Mouse (Mus musculus): ENCODE results near the gene Magi2.
"Not testable (repeated sequence)": the region's sequence is repeated elsewhere in the genome, so short reads cannot be mapped to it uniquely, and the experiment has no call there.

Magi2 gene

GRCm38 (mm10) chr5:19429290-19429689 lies 202.5 kb downstream of the Magi2 start:
- DNase-seq (ENCODE audit: low spot score in 2 of 2) = peak; percentile 70 to 78

- no peak for DNase-seq (ENCODE audit: low spot score in 2 of 2)
These were observed 235.7 kb downstream of the Magi2 start for GRCm38 (mm10) chr5:19462541-19462940.

DNA sequence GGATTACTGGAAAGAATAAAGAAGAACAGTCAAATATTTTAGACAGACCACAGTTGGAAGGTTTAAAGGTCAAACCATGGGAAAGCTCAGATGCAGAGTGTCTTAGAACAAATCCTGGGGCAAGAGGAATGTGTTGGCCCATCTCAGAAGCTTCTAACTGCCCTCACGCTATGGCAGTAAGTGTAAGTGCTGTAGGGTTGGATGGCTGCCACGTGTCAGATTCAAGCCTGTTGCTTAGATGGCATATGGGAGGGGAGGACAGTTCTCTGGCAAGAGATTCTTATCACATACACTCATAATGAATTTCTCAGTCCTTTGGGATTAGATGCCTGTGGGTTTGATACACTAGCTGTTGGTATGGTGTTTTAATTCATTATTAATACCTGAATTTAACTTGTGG lies 238.5 kb downstream of the Magi2 start:
- no peak for DNase-seq (ENCODE audit: low spot score in 2 of 2)

DNA sequence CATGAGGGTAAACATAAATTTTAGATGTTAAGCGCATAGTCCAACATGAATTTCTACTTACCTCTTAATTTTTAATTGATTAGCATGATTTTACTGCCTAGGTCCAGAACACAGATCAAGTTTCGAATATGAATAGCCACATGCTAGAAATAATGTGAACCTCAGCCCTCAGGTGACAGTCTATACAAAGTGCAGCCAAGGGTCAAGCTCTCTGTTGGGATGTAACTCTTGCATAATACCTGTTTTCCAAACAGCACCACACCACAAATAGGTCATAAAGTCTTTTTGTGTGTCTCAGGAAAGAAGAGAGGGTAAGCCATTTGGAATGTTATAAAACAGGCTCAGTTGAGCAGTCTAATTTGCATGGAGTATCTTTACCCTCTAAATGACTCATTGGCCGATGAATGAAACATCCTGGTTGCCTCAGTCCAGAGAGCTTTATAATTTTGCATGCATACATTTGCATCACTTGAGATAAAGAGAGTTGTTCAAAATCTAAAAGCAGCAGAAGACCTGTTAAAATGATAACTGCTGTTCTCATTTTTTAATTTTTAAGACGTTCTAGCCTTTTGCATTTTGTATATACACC lies 246.1 kb downstream of the Magi2 start:
- no peak for DNase-seq (ENCODE audit: low spot score in 2 of 2)

DNA sequence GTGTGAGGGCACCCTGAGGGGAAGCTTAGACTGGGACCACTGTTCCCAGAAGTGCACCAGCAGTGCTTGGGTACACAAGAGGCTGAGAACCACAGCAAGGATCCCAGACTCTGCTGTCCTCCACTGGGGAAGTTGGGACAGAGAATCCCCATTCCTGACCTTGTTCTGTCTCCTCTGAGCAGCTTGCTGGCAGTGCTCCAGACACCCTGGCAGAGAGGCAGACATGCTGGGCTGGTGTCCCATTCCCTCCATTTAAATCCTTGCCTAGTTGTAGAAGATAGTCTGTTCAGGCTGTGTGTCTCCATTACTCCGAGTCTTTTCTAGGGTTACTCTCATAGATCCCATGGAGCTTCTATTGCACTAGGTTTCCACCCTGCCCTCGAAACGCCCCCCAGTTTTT lies 256.1 kb downstream of the Magi2 start:
- DNase-seq (ENCODE audit: low spot score in 2 of 2) = no peak

DNA sequence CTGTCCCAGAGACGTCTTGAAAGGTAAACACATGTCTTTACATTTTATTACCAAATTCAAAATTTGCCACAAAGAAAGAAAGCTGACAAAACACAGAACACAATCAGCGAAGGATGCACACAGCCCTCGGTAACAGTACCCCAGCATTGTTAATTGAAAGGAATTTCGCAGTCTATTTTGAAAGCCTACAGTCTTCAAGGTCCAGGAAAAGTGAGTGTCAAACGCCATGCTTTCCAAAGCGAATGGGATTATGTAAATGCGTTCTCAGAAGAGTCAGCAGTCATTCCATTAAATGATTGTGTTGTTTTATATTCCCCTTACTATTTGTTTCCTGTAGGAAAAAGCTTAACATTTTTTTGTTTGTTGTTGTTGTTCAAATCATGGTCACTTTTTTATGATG lies 261.1 kb downstream of the Magi2 start:
- no peak for DNase-seq (ENCODE audit: low spot score in 2 of 2)

- DNase-seq (ENCODE audit: low spot score in 2 of 2) = peak in 1 of 2 experiments; percentile 25
These were observed 274.2 kb downstream of the Magi2 start for GRCm38 (mm10) chr5:19501005-19501404.

DNA sequence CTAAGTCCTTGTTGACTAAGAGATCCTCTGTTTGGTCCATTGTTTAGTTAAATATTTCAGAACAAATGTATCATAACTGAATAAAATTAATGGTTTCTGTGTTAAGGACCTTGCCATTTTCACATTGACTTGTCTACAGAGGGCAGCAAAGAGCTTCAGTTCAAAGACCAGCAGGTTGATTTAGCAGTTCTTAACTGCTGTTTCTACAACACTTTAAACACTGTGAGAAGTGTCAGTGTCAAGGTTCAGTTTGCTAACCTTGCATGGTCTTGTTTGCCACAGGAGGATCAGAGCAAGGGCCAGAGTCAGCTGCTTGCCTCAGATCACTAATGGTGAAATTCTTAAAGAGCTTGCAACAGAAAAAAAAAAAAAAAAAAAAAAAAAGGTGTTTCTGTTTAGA lies 295.3 kb downstream of the Magi2 start:
- DNase-seq (ENCODE audit: low spot score in 2 of 2) = peak; percentile 32 to 42

GRCm38 (mm10) chr5:19539348-19539747 lies 312.5 kb downstream of the Magi2 start:
- no peak for DNase-seq (ENCODE audit: low spot score in 2 of 2)

GRCm38 (mm10) chr5:19546424-19546823 lies 319.6 kb downstream of the Magi2 start:
- DNase-seq (ENCODE audit: low spot score in 2 of 2) = peak; percentile 27 to 31

GRCm38 (mm10) chr5:19546900-19547299 lies 320.1 kb downstream of the Magi2 start:
- DNase-seq (ENCODE audit: low spot score in 2 of 2) = peak in 1 of 2 experiments; percentile 11

DNA sequence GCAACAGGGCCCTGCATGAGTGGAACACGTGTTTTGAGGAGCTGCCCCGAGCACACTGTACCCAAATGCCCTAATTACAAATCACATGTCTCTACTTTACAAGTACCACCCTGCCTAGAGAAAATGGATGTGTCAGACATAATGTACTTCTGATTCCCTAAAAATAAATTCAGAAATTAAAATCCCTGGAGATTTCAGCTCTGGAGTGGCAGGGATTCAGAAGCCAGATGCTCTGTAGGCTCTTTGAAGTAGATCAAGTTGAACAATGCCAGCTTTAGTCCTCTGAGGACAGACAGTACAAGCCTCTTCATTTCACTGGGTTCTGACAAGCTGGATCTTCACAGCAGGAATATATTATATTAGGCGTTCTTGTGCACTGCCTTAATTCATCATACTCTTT lies 326.7 kb downstream of the Magi2 start:
- peak in 1 of 2 experiments; percentile 11 for DNase-seq (ENCODE audit: low spot score in 2 of 2)

DNA sequence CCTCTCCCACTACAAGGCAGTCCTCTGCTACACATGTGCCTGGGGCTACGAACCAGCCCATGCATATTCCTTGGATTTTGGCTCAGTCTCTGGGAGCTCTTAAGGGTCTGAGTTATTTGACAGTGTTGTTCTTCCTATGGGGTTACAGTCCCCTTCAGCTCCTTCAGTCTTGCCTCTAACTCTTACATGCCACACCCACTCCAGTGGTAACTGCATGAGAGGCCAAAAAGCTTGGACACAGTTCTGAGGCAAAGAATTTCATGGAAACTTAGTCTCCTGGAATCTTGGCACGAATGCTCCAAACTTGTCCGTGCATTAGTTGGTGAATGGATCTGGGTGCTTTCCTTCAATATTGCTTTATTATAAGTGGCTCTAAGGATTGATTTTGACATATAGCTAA lies 338.8 kb downstream of the Magi2 start:
- no peak for DNase-seq (ENCODE audit: low spot score in 2 of 2)

DNA sequence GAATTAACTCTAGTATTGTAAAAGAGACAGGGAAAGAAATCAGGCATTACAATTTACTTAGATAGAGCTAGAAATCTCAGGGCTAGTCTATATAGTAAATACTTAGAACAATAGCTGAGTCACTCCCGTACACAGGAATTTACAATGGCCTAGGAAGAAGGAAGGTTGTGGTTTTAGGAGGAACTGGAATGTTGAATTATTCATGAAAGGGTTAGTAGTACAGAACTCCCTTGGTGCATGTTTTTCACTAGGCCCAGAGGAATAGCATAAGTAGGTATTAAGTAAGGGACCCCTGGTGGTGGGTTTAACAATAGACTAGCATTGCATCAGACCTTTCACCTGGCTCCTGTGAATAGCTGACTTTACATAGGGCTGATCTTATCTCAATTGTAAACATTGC lies 339.3 kb downstream of the Magi2 start:
- DNase-seq (ENCODE audit: low spot score in 2 of 2) = not testable (repeated sequence)

GRCm38 (mm10) chr5:19607700-19608099 lies 380.9 kb downstream of the Magi2 start:
- DNase-seq (ENCODE audit: low spot score in 2 of 2) = no peak

DNA sequence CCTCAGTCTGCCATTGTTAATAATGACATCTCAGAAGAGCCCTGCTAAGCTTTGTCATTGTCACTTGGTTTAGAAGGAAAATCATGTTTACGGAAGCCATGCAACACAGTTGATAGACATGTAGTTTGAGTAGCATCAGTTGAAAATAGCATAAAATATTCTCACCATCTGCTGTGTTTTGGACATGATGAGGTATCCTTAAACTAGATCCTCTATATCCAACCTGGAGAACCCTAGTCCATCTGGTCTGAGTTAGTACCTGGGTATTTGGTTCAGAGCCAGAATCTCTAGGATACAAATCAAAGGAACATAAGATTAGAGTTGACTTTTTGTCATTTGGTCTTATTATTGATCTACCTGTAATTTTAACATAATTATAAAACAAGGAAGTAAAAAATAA lies 385.0 kb downstream of the Magi2 start:
- DNase-seq (ENCODE audit: low spot score in 2 of 2) = no peak

DNA sequence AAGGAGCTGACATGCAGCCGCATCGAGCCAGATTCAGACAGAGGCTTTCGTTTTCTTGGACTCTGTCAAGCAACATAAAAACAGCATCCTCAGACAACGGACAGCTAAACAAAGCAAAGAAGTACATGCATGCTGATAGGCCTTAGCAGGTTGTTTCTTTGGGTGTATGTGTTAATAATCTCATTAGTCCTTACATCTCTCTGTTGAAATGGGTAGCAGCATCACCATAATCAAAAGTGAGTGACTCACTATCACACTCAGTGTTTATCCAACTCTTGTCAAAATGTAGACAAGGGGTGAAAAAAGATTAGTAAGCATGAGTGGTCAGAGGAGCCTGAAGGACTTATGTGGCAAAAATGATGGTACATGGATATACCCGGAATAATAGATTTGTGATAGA lies 394.8 kb downstream of the Magi2 start:
- DNase-seq (ENCODE audit: low spot score in 2 of 2) = no peak

DNA sequence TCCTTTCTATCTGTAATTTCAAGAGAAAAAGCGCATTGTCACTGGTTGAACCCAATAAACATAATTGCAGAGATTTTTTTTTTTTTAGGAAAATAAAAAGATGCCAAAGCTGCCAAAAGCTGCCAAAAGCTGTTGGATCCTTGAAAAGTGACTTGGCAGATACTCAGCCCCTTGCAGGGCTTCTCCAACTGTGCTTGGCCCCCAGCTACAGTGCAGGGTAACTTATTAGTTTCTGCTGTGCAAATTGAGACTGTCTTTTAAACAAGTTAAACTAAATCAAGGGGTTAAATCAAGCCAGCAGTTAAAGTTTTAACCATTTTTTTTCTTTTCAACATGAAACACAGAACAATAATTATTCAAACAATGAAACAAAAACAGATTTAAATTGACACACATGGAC lies 407.1 kb downstream of the Magi2 start:
- DNase-seq (ENCODE audit: low spot score in 2 of 2) = no peak

DNA sequence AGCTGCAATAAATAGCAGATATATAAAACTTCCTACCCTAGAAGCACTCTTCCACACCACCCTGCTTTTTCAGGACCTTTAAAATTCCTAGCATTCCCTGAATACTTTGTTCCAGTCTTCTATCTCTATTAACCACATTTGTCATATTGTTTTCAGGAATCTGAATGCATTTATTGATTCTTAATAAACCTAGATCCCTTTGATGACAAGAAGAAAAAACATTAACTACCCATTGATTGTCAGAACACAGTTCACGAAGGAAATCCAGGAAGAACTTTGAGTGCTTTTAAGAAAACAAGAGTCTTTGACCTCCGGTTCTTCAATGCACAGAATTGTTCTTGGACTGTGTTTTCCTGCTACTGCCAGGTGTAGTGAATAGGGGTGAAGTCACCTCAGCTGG lies 411.0 kb downstream of the Magi2 start:
- DNase-seq (ENCODE audit: low spot score in 2 of 2) = no peak

DNA sequence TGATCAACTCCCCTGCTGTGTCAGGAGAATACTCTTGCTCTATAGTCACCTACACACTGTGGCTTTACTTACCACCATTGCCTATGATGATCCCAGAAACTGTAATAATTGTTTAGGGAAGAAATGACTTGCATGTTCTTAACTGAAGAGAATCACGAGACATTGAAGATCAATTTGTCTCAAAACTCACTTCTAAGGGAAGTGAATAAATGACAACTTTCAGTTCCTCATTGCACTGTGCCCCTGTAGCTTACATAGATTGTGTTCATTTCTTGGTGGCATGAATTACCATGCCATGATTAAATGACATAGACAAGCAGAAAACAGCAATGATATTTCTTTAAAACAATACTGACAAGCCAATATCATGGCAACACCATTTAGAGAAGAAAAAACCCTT lies 429.1 kb downstream of the Magi2 start:
- DNase-seq (ENCODE audit: low spot score in 2 of 2) = no peak

DNA sequence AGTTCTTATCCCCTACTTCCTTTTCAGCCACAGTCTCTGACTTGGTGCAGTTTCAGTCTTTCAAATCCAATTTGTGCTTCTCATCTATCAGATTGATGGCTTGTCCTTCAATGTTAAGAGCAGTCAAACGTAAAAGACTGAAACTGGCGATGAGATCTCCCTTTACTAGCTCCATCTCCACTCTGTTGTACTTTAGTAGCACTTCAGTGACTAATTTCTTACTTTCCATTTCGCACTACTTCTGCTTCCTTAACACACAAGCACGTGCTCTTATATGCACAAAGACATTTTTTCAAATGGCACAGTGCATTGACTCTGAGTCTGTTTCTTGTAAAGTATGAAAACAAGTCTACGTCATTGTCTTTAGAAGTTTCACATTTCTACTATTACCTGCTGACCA lies 439.6 kb downstream of the Magi2 start:
- DNase-seq (ENCODE audit: low spot score in 2 of 2) = no peak

DNA sequence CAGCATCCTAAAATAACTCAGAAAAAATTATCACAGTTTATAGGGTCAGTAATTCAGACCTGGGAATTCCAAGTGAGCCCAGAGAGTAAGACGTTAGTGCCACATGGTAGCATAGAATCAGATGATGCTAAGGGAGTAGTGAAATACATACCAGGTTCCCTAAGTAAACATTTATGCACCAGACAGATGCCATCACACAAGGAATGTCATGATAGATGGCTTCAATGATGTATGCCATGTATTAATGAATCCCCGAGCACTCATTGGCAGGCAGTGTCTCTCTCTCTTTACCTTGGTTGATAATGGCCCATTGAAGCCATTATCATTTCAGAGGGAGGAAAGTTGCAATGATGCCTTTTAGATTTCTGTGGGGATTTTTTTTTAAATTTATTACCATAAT lies 490.5 kb downstream of the Magi2 start:
- DNase-seq (ENCODE audit: low spot score in 2 of 2) = no peak

DNA sequence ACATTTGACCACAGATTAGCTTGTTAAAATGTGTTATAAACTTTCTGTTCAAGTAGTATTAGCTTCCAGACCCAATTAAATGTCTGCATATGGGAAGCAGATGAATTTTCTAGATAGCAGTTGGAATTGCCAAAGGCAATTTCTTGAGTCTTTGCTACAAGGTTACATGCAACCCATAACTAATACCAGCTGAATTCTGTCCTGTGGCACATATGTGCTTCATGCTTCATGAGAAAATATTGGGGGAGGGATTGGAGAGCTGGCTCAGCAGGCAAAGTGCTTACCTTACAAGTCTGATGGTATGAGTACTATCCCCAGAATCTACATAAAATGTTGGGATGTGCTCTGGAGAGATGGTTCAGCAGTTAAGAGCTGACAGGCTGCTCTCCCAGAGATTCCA lies 499.4 kb downstream of the Magi2 start:
- no peak for DNase-seq (ENCODE audit: low spot score in 2 of 2)

- no peak for DNase-seq (ENCODE audit: low spot score in 2 of 2)
These were observed 518.5 kb downstream of the Magi2 start for GRCm38 (mm10) chr5:19745376-19745775.

All from right cerebral cortex, adult 2 months (tissue).